ENCODE assay signal across 35 mouse cellular contexts in genomic region chr4:118350864-118351263, GRCm38 (mm10).
"Had no signal": no experiment of that assay in that cellular context is flagged by ENCODE, and none has a peak within 500 bp of the region (broad histone marks: within the 10 kb centered on the region; RNA-seq: fewer than 3 reads in every experiment).

No protein-coding gene starts in this region.

- H3K9me3 ChIP-seq: heart, embryonic 10.5 days; heart, embryonic 12.5 days; heart, embryonic 15.5 days; hindbrain, embryonic 12.5 days; hindbrain, embryonic 13.5 days; hindbrain, embryonic 15.5 days; intestine, embryonic 15.5 days; kidney, embryonic 15.5 days had no signal

- H3K27ac ChIP-seq: heart, embryonic 10.5 days; heart, embryonic 13.5 days; heart, embryonic 15.5 days; hindbrain, embryonic 10.5 days; hindbrain, embryonic 12.5 days; hindbrain, embryonic 13.5 days; hindbrain, embryonic 14.5 days; hindbrain, embryonic 15.5 days; hindbrain, postnatal 0 days; intestine, embryonic 15.5 days; kidney, embryonic 15.5 days; kidney, postnatal 0 days; layer of hippocampus, adult 2 months had no signal

- H3K4me3 ChIP-seq: heart, embryonic 10.5 days; heart, embryonic 12.5 days; heart, embryonic 13.5 days; heart, embryonic 15.5 days; hindbrain, embryonic 10.5 days; hindbrain, embryonic 12.5 days; hindbrain, embryonic 13.5 days; hindbrain, embryonic 15.5 days; intestine, embryonic 15.5 days; kidney, embryonic 15.5 days; layer of hippocampus, adult 2 months had no signal

- H3K9ac ChIP-seq: heart, embryonic 12.5 days; heart, embryonic 13.5 days; heart, embryonic 15.5 days; hindbrain, embryonic 12.5 days; hindbrain, embryonic 13.5 days; hindbrain, embryonic 14.5 days; hindbrain, embryonic 15.5 days; intestine, embryonic 15.5 days; kidney, embryonic 15.5 days had no signal

- H3K27me3 ChIP-seq: heart, embryonic 12.5 days; heart, embryonic 13.5 days; heart, embryonic 15.5 days; hindbrain, embryonic 12.5 days; hindbrain, embryonic 13.5 days; hindbrain, embryonic 15.5 days; intestine, embryonic 15.5 days; kidney, embryonic 15.5 days had no signal

- H3K4me1 ChIP-seq: hindbrain, embryonic 15.5 days; intestine, embryonic 15.5 days; kidney, embryonic 15.5 days had no signal

- H3K36me3 ChIP-seq: heart, embryonic 10.5 days; heart, embryonic 12.5 days; heart, embryonic 13.5 days; heart, embryonic 15.5 days; hindbrain, embryonic 10.5 days; hindbrain, embryonic 12.5 days; hindbrain, embryonic 13.5 days; hindbrain, embryonic 15.5 days; intestine, embryonic 15.5 days; kidney, embryonic 15.5 days had no signal

- DNase-seq: heart, postnatal 10 days; heart, postnatal 14 days; heart, postnatal 36 days; heart, postnatal 4 days; kidney, adult 11 months; kidney, adult 18-20 months; kidney, adult 2 months; kidney, adult 8-10 months; kidney, adult 9 months; kidney, postnatal 10 days; kidney, postnatal 14 days; kidney, postnatal 25 days; kidney, postnatal 36 days; kidney, postnatal 4 days; layer of hippocampus, adult 9-11 months; layer of hippocampus, postnatal 36 days had no signal

- H3K4me2 ChIP-seq: heart, embryonic 11.5 days; heart, embryonic 12.5 days; heart, embryonic 13.5 days; heart, embryonic 15.5 days; hindbrain, embryonic 12.5 days; hindbrain, embryonic 13.5 days; hindbrain, embryonic 14.5 days; hindbrain, embryonic 15.5 days; intestine, embryonic 15.5 days; kidney, embryonic 15.5 days had no signal

- ATAC-seq: hindbrain, embryonic 16.5 days; hindbrain, postnatal 0 days; inflammation-experienced regulatory T-cells, adult 6 months; intestine, embryonic 15.5 days; intestine, embryonic 16.5 days; intestine, postnatal 0 days had no signal
